Mouse (Mus musculus): ENCODE measurements around the gene Igsf8. TPM values are rescaled to one million over a fixed set of nuclear protein-coding genes. Genes with fewer than 3 reads are reported as not detected.

Gene Igsf8
- total RNA-seq, 2 experiments from 2014 or later, result 13.8 to 16.3 TPM

- DNase-seq, result no peak
- intact Hi-C loops (cut with DNase I), result no loop called here
Observed at GRCm38 (mm10) chr1:172299528-172299927, 38.1 kb downstream of the Igsf8 start.

- DNase-seq, result peak; percentile 51 to 68
- intact Hi-C loops (cut with DNase I), result loop anchor here (10.0 kb wide), 1 partner anchor 85 kb away; the partner anchor contains the start of gene Casq1
Observed at GRCm38 (mm10) chr1:172300247-172300646, 38.8 kb downstream of the Igsf8 start.

- intact Hi-C loops (cut with DNase I), result loop anchor here (10.0 kb wide), 1 partner anchor 86 kb away; the partner anchor contains the start of gene Casq1
- no peak for DNase-seq
Observed at GRCm38 (mm10) chr1:172301180-172301579, 39.7 kb downstream of the Igsf8 start.

GRCm38 (mm10) chr1:172302311-172302710, 40.9 kb downstream of the Igsf8 start:
- intact Hi-C loops (cut with DNase I), result loop anchor here (10.0 kb wide), 1 partner anchor 88 kb away; the partner anchor contains the start of gene Casq1
- DNase-seq, result no peak

- intact Hi-C loops (cut with DNase I), result loop anchor here (10.0 kb wide), 1 partner anchor 88 kb away; the partner anchor contains the start of gene Casq1
- DNase-seq, result no peak
Observed at GRCm38 (mm10) chr1:172302851-172303250, 41.4 kb downstream of the Igsf8 start.

- DNase-seq, result no peak
- intact Hi-C loops (cut with DNase I), result loop anchor here (10.0 kb wide), 1 partner anchor 90 kb away; the partner anchor contains the start of gene Casq1
Observed at GRCm38 (mm10) chr1:172304443-172304842, 43.0 kb downstream of the Igsf8 start.

- intact Hi-C loops (cut with DNase I), result loop anchor here (10.0 kb wide), 1 partner anchor 90 kb away; the partner anchor contains the start of gene Casq1
- no peak for DNase-seq
Observed at GRCm38 (mm10) chr1:172305153-172305552, 43.7 kb downstream of the Igsf8 start.

- intact Hi-C loops (cut with DNase I), result loop anchor here (10.0 kb wide), 1 partner anchor 91 kb away; the partner anchor contains the start of gene Casq1
- DNase-seq, result no peak
Observed at GRCm38 (mm10) chr1:172305635-172306034, 44.2 kb downstream of the Igsf8 start.

GRCm38 (mm10) chr1:172306196-172306595, 44.8 kb downstream of the Igsf8 start:
- DNase-seq, result no peak
- intact Hi-C loops (cut with DNase I), result loop anchor here (10.0 kb wide), 1 partner anchor 91 kb away; the partner anchor contains the start of gene Casq1

GRCm38 (mm10) chr1:172306885-172307284, 45.4 kb downstream of the Igsf8 start:
- no peak for DNase-seq
- intact Hi-C loops (cut with DNase I), result loop anchor here (10.0 kb wide), 1 partner anchor 92 kb away; the partner anchor contains the start of gene Casq1

GRCm38 (mm10) chr1:172307936-172308335, 46.5 kb downstream of the Igsf8 start:
- DNase-seq, result no peak
- intact Hi-C loops (cut with DNase I), result loop anchor here (10.0 kb wide), 1 partner anchor 93 kb away; the partner anchor contains the start of gene Casq1

- DNase-seq, result no peak
- intact Hi-C loops (cut with DNase I), result loop anchor here (10.0 kb wide), 1 partner anchor 94 kb away; the partner anchor contains the start of gene Casq1
Observed at GRCm38 (mm10) chr1:172308409-172308808, 47.0 kb downstream of the Igsf8 start.

- peak; percentile 91 to 95 for DNase-seq
- intact Hi-C loops (cut with DNase I), result loop anchor here (5.0 to 10.0 kb wide), 3 partner anchors 95 to 495 kb away; partner anchors contain the start of gene Casq1
Observed at GRCm38 (mm10) chr1:172309699-172310398, 48.4 kb downstream of the Igsf8 start.

- intact Hi-C loops (cut with DNase I), result loop anchor here (5.0 to 10.0 kb wide), 2 partner anchors 264 to 497 kb away; no protein-coding TSS in a partner anchor
- DNase-seq, result peak; percentile 62 to 65
Observed at GRCm38 (mm10) chr1:172311248-172311906, 49.9 kb downstream of the Igsf8 start.

- DNase-seq, result peak; percentile 88 to 92
- intact Hi-C loops (cut with DNase I), result loop anchor here (1.0 to 10.0 kb wide), 4 partner anchors 150 to 497 kb away; partner anchors contain the start of gene Dcaf8
Observed at GRCm38 (mm10) chr1:172311921-172312767, 50.7 kb downstream of the Igsf8 start.

GRCm38 (mm10) chr1:172312768-172313561, 51.5 kb downstream of the Igsf8 start:
- DNase-seq, result no peak
- intact Hi-C loops (cut with DNase I), result loop anchor here (1.0 to 10.0 kb wide), 4 partner anchors 151 to 498 kb away; partner anchors contain the start of gene Dcaf8

GRCm38 (mm10) chr1:172313613-172314411, 52.4 kb downstream of the Igsf8 start:
- DNase-seq, result no peak
- intact Hi-C loops (cut with DNase I), result loop anchor here (5.0 to 10.0 kb wide), 2 partner anchors 267 to 499 kb away; no protein-coding TSS in a partner anchor

- intact Hi-C loops (cut with DNase I), result loop anchor here (5.0 to 10.0 kb wide), 2 partner anchors 268 to 500 kb away; no protein-coding TSS in a partner anchor
- DNase-seq, result no peak
Observed at GRCm38 (mm10) chr1:172314911-172315310, 53.5 kb downstream of the Igsf8 start.

Measured in heart, postnatal 14 days (tissue).